Mouse (Mus musculus): Measurements from ENCODE around the gene Gm10260.

Gene Gm10260

GRCm38 (mm10) chr13:97760532-97760931, at the start of gene Gm10260:
Gene Gm10260, minus strand, starts transcription at chr13:97760632.
- DNase-seq (ENCODE audit: low spot score) = no peak

- no peak for DNase-seq (ENCODE audit: low spot score)
Measured at GRCm38 (mm10) chr13:97809828-97810227, 49.4 kb upstream of the Gm10260 start.

GRCm38 (mm10) chr13:97805907-97806306, 45.5 kb upstream of the Gm10260 start:
- no peak for DNase-seq (ENCODE audit: low spot score)

GRCm38 (mm10) chr13:97802386-97802785, 42.0 kb upstream of the Gm10260 start:
- DNase-seq (ENCODE audit: low spot score) = no peak

GRCm38 (mm10) chr13:97797462-97797861, 37.0 kb upstream of the Gm10260 start:
- DNase-seq (ENCODE audit: low spot score) = no peak

GRCm38 (mm10) chr13:97794780-97795179, 34.3 kb upstream of the Gm10260 start:
- no peak for DNase-seq (ENCODE audit: low spot score)

- no peak for DNase-seq (ENCODE audit: low spot score)
Measured at GRCm38 (mm10) chr13:97793932-97794331, 33.5 kb upstream of the Gm10260 start.

GRCm38 (mm10) chr13:97791664-97792063, 31.2 kb upstream of the Gm10260 start:
- no peak for DNase-seq (ENCODE audit: low spot score)

GRCm38 (mm10) chr13:97789782-97790450, 29.5 kb upstream of the Gm10260 start:
- DNase-seq (ENCODE audit: low spot score) = no peak

GRCm38 (mm10) chr13:97785167-97785835, 24.9 kb upstream of the Gm10260 start:
- no peak for DNase-seq (ENCODE audit: low spot score)

GRCm38 (mm10) chr13:97783423-97784143, 23.2 kb upstream of the Gm10260 start:
- DNase-seq (ENCODE audit: low spot score) = no peak

- no peak for DNase-seq (ENCODE audit: low spot score)
Measured at GRCm38 (mm10) chr13:97782063-97782462, 21.6 kb upstream of the Gm10260 start.

- no peak for DNase-seq (ENCODE audit: low spot score)
Measured at GRCm38 (mm10) chr13:97781637-97782036, 21.2 kb upstream of the Gm10260 start.

GRCm38 (mm10) chr13:97780556-97780955, 20.1 kb upstream of the Gm10260 start:
- DNase-seq (ENCODE audit: low spot score) = no peak

GRCm38 (mm10) chr13:97779657-97780445, 19.4 kb upstream of the Gm10260 start:
- DNase-seq (ENCODE audit: low spot score) = no peak

- DNase-seq (ENCODE audit: low spot score) = no peak
Measured at GRCm38 (mm10) chr13:97778698-97779194, 18.3 kb upstream of the Gm10260 start.

- DNase-seq (ENCODE audit: low spot score) = no peak
Measured at GRCm38 (mm10) chr13:97777667-97778066, 17.2 kb upstream of the Gm10260 start.

GRCm38 (mm10) chr13:97776702-97777101, 16.3 kb upstream of the Gm10260 start:
- no peak for DNase-seq (ENCODE audit: low spot score)

GRCm38 (mm10) chr13:97775907-97776306, 15.5 kb upstream of the Gm10260 start:
- DNase-seq (ENCODE audit: low spot score) = no peak

- no peak for DNase-seq (ENCODE audit: low spot score)
Measured at GRCm38 (mm10) chr13:97774740-97775425, 14.5 kb upstream of the Gm10260 start.

- DNase-seq (ENCODE audit: low spot score) = no peak
Measured at GRCm38 (mm10) chr13:97769205-97769604, 8.8 kb upstream of the Gm10260 start.
